Comparison of ENCODE assay signal across 11 mouse cellular contexts in the genomic region with DNA sequence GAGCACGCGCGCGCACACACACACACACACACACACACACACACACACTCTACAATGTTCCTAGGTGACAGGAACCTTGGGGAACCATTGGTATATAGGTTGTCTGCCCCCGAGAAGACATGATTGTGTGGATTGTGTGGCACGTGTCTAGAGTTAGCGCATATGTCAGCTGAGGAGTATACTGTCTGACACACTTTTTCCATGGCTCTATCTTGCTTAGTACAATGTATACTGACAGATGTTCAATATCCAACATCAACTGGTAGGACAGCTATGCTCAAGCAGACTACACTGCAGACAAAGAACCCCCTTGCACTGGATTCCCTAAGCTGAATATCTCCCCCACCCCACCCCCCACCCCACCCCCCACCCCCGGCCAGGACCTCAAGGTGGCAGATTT.
DNase-seq lines count a peak whose midpoint lies in the region; ATAC-seq and TF ChIP-seq lines count a peak whose summit lies in the region.
"Had no signal": no experiment of that assay in that cellular context is flagged by ENCODE, and none has a peak within 500 bp of the region (broad histone marks: within the 10 kb centered on the region; RNA-seq: fewer than 3 reads in every experiment).

No protein-coding gene starts in this region.

- H3K36me3 ChIP-seq in heart, embryonic 13.5 days = no peaks in the 10 kb centered on the region
- H3K36me3 ChIP-seq in heart, adult 2 months (ENCODE audit: control insufficient read depth, insufficient read depth, low read length) = no peaks in the 10 kb centered on the region
- no peaks in the 10 kb centered on the region for H3K36me3 ChIP-seq in lung, embryonic 14.5 days (ENCODE audit: insufficient read depth)
- H3K36me3 ChIP-seq in neural tube, embryonic 15.5 days = no peaks in the 10 kb centered on the region

- H3K9me3 ChIP-seq in heart, embryonic 13.5 days = no peaks in the 10 kb centered on the region
- H3K9me3 ChIP-seq in lung, embryonic 14.5 days (ENCODE audit: low read depth, low read length) = no peaks in the 10 kb centered on the region
- 0 out of 2 replicates have a peak, but pooled peaks cover under 1% of the 10 kb centered on the region for H3K9me3 ChIP-seq in neural tube, embryonic 15.5 days (replicated peaks)

- peak overlapping the region; percentile 73; the same call in 1 of the 2 replicates for H3K27ac ChIP-seq in heart, embryonic 13.5 days (replicated peaks)
- no peak overlapping the region for H3K27ac ChIP-seq in heart, adult 2 months
- H3K27ac ChIP-seq in lung, embryonic 14.5 days (ENCODE audit: low read depth) = peak overlapping the region; percentile 98
- H3K27ac ChIP-seq in embryonic fibroblast, embryonic 13.5 days (ENCODE audit: insufficient read depth, low read length) = peak overlapping the region; percentile 86
- H3K27ac ChIP-seq in neural tube, embryonic 15.5 days (replicated peaks) = peak overlapping the region; percentile 79

- intact Hi-C loops in heart, adult 2 months (cut with DNase I) = no loop called here

- no peak overlapping the region for H3K4me2 ChIP-seq in heart, embryonic 13.5 days
- H3K4me2 ChIP-seq in lung, embryonic 14.5 days = no peak overlapping the region
- H3K4me2 ChIP-seq in neural tube, embryonic 15.5 days = no peak overlapping the region
- H3K4me2 ChIP-seq: heart, embryonic 11.5 days had no signal

- H3K4me3 ChIP-seq in heart, embryonic 13.5 days = no peak overlapping the region
- H3K4me3 ChIP-seq in heart, adult 2 months = no peak overlapping the region
- H3K4me3 ChIP-seq in lung, embryonic 14.5 days (ENCODE audit: low read depth, low read length) = no peak overlapping the region
- H3K4me3 ChIP-seq in embryonic fibroblast, embryonic 13.5 days (ENCODE audit: insufficient read depth, low read length) = no peak overlapping the region
- no peak overlapping the region for H3K4me3 ChIP-seq in neural tube, embryonic 15.5 days (replicated peaks)

- WGBS in heart, embryonic 13.5 days = 78% methylated on average over 8 of the region's 8 CpGs
- WGBS in heart, adult 2 months = 79% methylated on average over 8 of the region's 8 CpGs
- WGBS in lung, embryonic 14.5 days = 64% methylated on average over 8 of the region's 8 CpGs
- WGBS in neural tube, embryonic 15.5 days = 93% methylated on average over 8 of the region's 8 CpGs

- no peak for TF ChIP-seq EP300 in heart, adult 2 months (IDR thresholded peaks at IDR 0.05; ENCODE audit: insufficient read depth, low read depth, low read length)

- DNase-seq in heart, adult 2 months = no peak
- peak; percentile 77 for DNase-seq in lung, embryonic 14.5 days
- DNase-seq in lung, postnatal 36 days = no peak
- no peak for DNase-seq in adrenal gland, postnatal 4 days (ENCODE audit: low spot score in 2 of 2)
- DNase-seq: B cell, adult 2 months; thymus, adult 18-20 months had no signal

- H3K79me2 ChIP-seq in heart, adult 2 months (replicated peaks; ENCODE audit: control insufficient read depth, insufficient read depth, low read length) = no peaks in the 10 kb centered on the region

- TF ChIP-seq CTCF in heart, adult 2 months (IDR thresholded peaks at IDR 0.05) = no peak
- TF ChIP-seq CTCF in lung, embryonic 14.5 days (IDR thresholded peaks at IDR 0.05; ENCODE audit: low read depth) = no peak
- no peak for TF ChIP-seq CTCF in embryonic fibroblast, embryonic 13.5 days (IDR thresholded peaks at IDR 0.05; ENCODE audit: borderline replicate concordance, insufficient read depth, low read length)

- no peak for TF ChIP-seq POLR2A in heart, adult 2 months (IDR thresholded peaks at IDR 0.05; ENCODE audit: insufficient read depth, low read depth, low read length)
- TF ChIP-seq POLR2A in embryonic fibroblast, embryonic 13.5 days (IDR thresholded peaks at IDR 0.05; ENCODE audit: low read depth, low read length) = no peak

- no peak for ATAC-seq in heart, embryonic 13.5 days (ENCODE audit: extremely low read depth, insufficient number of reproducible peaks, low FRiP score, low TSS enrichment)
- ATAC-seq in lung, embryonic 14.5 days (ENCODE audit: insufficient read depth) = peak; percentile 50
- ATAC-seq in neural tube, embryonic 15.5 days (ENCODE audit: low FRiP score) = no peak
- no peak for ATAC-seq in granulocyte monocyte progenitor cell, adult 5-6 weeks (replicated peaks; ENCODE audit: poor library complexity, severe bottlenecking)

- H3K4me1 ChIP-seq in heart, embryonic 13.5 days = peaks cover 43% of the 10 kb centered on the region
- H3K4me1 ChIP-seq in heart, adult 2 months (ENCODE audit: control insufficient read depth, insufficient read depth, low read length) = no peaks in the 10 kb centered on the region; the same call in 1 of the 2 replicates
- H3K4me1 ChIP-seq in lung, embryonic 14.5 days (ENCODE audit: insufficient read depth) = peaks cover 49% of the 10 kb centered on the region
- H3K4me1 ChIP-seq in embryonic fibroblast, embryonic 13.5 days (ENCODE audit: control insufficient read depth, insufficient read depth, low read length) = peaks cover 18% of the 10 kb centered on the region
- H3K4me1 ChIP-seq in neural tube, embryonic 15.5 days = peaks cover 28% of the 10 kb centered on the region

- no peaks in the 10 kb centered on the region for H3K27me3 ChIP-seq in heart, embryonic 13.5 days (replicated peaks)
- H3K27me3 ChIP-seq in heart, adult 2 months (ENCODE audit: control insufficient read depth, insufficient read depth, low read length) = no peaks in the 10 kb centered on the region
- H3K27me3 ChIP-seq in lung, embryonic 14.5 days (ENCODE audit: insufficient read depth, low read length) = no peaks in the 10 kb centered on the region
- no peaks in the 10 kb centered on the region for H3K27me3 ChIP-seq in neural tube, embryonic 15.5 days (replicated peaks)

- no peak overlapping the region for H3K9ac ChIP-seq in heart, embryonic 13.5 days
- H3K9ac ChIP-seq in heart, adult 2 months (ENCODE audit: low read depth, low read length) = no peak overlapping the region
- no peak overlapping the region for H3K9ac ChIP-seq in lung, embryonic 14.5 days
- no peak overlapping the region for H3K9ac ChIP-seq in neural tube, embryonic 15.5 days (replicated peaks)
